Mouse (Mus musculus) heart, postnatal 36 days (tissue): ENCODE data around the gene Wfikkn1. TPM values are rescaled to one million over a fixed set of nuclear protein-coding genes. Genes with fewer than 3 reads are reported as not detected.

Experiments used
- DNase-seq, 2 experiments: peaks; one replicate each; pipeline ENCODE4 v3.0.0; 2021 to 2022
- intact Hi-C: fragments of 180-260 bp; cut with DNase I; formaldehyde crosslinking; loops from one replicate; pipeline ENCODE4 v1.15.1; 2025
- total RNA-seq, 2 experiments: library from RNA; stranded (reverse); gene quantifications; 2 replicates each; pipeline ENCODE4 v1.2.3; 2021

The Wfikkn1 gene
- total RNA-seq, 2 experiments from 2014 or later = 0.41 to 0.64 TPM

DNA sequence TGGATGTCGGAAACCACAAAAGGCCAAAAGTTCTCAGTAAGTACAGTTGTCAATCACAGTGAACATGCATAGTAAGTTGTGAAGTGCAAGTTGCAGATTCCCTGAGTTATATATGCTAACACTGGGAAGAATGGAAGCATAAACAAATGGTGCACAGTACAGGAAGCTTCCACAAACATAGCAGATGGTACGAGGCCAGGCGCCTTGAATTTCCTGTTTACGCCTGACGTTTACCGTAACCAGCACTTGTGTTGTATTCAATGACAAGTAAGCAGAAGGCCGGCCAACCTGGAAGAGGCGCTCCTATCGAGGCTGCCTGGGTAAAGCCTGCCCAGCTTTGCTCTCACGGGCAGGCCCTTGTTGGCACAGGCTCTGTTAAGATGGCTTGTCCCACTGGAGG, 6.8 kb upstream of the Wfikkn1 start:
- no peak for DNase-seq
- intact Hi-C loops = no loop called here

DNA sequence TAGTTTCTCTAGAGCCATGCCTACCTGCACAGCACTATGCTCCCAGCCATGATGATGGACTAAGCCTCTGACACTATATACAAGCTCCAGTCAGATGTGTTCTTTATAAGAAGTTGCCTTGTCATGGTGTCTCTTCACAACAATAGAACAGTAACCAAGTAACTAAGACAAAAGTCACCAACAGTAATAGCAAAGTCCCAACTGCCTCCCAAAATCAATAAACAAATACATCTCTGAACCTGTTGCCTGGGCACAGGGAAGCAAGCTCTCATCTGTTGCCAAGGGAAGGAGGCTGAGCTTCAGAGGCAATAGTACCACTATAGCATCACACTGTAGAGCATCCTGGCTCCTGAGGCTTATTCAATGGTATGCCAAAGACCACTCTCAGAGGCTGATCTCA, 6.1 kb upstream of the Wfikkn1 start:
- no peak for DNase-seq
- intact Hi-C loops = no loop called here

DNA sequence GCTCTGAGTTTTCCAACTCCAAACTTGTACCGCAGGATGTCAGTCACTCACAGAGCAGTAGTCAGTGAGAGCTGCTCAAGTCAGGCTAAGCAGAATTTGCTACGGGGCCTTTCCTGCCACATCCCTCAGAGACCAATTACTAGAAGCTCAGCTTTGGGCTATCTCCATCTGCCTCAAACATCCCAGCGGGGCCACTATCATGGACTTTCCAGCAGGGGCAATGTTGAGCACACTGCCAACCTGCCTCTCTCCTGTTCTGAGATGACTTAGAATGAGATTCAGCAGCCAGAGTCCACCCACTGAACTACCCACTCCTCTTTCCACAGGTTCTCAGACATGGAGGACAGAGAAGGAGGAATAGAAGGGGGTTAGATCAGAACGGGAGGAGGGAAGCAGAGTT, 5.0 kb upstream of the Wfikkn1 start:
- DNase-seq = no peak
- intact Hi-C loops = no loop called here

DNA sequence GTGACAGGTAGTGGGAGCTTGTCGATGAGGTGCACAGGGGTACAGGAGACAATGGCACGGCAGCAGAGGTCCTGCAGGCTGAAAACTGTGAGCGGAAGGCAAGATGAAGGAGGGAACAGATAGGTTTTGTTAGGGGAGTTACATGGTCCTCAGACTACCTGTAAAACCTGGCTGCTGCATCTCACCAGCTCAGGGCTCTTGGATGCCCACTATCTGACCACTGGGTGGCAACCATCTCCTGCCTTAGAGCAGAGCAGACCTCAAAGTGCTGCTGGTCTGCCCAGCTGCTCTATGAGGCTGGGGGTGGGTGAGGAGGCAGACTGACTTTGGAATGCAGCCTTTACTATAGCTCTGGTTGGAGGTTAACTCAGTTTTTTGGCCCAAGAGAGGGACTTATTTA, 3.2 kb upstream of the Wfikkn1 start:
- intact Hi-C loops = no loop called here
- DNase-seq = no peak

DNA sequence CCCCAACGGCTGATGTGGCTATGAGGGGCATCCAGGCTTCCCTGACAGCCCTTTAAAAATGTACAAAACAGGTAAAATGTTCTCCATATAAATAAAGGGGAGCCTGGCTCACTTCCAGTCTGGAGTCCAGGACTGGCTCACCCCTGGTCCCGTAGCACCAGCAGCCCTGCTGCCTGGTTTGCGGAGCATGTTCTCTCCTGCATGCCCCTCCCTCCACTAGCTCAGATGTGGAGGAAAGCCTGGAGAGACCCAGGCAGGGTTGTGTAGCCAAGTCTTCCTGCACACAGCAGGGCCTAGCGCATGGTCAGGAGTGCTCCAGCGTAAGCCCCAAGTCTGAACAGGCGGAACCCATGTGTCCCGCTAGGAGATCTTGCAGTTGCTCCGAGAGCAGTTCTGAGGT, 2.6 kb upstream of the Wfikkn1 start:
- intact Hi-C loops = no loop called here
- DNase-seq = no peak

DNA sequence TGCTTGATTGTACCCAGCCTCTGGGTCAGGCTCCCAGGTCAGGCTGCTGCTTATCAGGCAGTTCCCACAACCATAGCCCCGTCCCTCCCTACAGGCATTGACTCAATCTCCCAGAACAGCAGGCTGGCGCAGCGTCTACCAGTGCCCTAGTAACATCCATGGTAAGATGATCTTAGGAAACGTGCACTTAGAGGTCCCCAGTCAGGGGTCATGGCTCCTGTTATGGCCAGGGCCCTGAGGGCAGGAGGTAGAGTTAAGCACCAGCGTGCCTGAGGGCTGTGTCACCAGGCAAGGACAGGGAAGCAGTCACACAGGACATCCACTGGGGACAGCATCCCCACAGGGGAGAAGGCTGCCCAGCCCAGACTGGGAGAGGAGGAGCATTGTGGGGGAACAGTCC, 1.6 kb upstream of the Wfikkn1 start:
- intact Hi-C loops = no loop called here
- no peak for DNase-seq

DNA sequence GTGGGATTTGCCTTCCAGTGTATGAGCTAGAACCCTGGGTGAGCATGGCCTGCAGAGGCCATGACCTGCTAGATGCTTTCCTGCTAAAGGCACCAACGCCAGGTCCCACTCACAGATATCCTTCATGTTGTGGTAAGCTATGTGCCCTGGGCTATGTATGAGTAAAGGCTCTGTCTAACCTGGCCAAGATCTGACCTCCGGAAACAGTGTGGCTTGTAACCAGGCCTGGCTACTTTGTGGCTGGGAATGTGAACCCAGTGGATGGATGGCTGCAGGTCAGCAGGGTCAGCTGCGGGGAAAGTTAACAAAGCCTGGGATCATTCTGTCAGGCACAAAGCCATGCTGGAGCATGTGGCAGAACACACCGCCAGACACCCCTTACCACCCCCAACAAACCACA, 1.0 kb upstream of the Wfikkn1 start:
- intact Hi-C loops = no loop called here
- no peak for DNase-seq

DNA sequence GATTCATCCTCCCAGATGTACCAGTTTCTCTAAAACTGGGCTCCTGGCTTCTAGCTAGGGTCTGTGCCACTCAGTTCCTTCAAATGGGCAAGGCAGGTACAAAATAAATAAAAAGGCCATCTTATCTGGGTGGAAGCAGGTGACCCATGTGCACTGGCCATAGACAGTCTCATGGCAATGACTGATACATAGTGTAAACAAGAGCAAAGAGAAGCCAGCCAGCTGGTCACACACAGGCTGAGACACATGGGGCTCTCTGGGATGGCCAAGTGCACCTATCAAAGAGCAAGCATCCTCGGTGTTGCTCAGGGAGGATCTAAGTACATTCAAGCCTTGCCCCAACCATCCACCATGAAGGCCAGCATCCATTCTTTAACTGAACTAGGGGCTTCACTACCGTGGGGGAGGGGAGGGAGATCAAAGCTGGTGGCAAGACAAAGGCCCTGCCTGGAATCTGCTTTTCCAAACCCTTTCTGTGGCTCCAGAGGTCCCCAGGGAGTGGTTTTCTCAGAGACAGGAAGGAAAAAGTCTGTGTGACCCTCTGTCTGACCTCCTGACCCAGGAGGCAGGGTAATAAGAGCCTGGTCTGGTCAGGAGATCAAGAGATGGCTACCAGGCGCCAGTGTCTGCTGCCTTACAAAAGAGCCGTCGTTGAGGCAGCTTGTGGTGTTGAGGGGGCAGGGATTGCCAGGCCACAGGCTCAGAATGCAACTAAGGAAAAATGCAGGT, 419 bp upstream of the Wfikkn1 start:
- no peak for DNase-seq
- intact Hi-C loops = no loop called here

DNA sequence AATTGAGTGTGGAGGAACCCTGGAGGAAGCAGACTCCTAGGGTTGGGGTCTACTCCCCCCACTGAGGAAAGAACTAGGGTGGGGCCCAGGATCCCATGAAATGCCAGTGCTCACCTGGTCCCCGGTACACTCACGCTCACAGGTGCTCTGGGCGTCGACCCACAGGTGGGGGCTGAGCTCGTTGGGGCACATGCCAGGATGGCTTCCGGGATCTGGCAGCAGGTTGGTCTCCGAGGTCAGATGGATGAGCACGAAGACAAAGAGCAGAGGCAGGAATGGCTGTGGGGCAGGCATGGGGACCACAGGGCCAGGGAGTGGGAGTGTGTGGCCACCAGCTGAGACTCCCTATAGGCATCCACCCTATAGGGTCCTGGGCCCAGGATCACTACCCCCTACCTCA, 908 bp downstream of the Wfikkn1 start:
- DNase-seq = no peak
- intact Hi-C loops = no loop called here

DNA sequence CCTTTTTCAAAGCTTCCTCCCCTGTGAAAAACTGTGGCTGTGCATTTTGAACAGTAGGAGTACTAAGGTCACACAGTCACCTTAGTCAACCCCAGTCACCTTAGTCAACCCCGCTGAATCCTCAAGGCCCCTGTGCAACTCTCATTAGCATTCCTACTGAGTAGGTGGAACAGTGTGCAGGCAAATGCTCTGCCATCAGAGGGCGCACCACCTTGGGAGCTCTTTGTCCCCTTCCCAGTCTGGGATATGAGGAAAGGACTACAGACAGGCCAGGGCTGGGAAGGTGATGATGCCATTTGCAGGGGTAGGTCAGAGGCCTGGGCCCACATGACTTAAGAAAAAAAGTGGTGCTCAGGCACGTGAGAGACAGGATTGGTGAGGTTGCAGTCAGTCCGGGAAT, 1.4 kb downstream of the Wfikkn1 start:
- intact Hi-C loops = no loop called here
- DNase-seq = no peak

DNA sequence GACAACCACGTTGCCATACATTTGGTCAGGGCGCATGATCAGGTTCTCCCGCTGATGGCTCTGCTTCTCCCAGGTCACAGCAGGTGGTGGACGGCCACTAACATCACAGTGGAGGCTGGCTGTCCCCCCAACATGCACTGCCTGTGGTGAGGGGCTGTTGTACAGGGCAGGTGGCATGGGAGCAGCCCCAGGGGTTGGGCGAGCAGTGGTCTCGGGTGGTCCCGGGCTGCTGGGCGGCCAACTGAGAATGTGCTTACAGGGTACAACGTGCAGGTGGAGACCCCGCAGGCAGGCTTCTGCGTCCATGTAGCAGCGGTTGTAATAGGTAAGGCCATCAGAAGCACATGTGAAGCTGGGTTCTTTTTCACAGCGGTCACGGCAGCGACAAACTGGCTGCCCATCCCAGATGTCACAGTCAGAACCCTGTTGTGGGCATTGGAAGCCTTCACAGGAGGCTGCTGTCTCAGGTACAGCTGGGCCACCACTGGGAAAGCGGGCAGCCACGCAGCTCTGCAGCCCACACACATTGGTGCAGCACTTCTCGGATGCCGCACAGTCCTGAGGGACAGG, 2.0 kb downstream of the Wfikkn1 start:
- intact Hi-C loops = no loop called here
- DNase-seq = no peak

DNA sequence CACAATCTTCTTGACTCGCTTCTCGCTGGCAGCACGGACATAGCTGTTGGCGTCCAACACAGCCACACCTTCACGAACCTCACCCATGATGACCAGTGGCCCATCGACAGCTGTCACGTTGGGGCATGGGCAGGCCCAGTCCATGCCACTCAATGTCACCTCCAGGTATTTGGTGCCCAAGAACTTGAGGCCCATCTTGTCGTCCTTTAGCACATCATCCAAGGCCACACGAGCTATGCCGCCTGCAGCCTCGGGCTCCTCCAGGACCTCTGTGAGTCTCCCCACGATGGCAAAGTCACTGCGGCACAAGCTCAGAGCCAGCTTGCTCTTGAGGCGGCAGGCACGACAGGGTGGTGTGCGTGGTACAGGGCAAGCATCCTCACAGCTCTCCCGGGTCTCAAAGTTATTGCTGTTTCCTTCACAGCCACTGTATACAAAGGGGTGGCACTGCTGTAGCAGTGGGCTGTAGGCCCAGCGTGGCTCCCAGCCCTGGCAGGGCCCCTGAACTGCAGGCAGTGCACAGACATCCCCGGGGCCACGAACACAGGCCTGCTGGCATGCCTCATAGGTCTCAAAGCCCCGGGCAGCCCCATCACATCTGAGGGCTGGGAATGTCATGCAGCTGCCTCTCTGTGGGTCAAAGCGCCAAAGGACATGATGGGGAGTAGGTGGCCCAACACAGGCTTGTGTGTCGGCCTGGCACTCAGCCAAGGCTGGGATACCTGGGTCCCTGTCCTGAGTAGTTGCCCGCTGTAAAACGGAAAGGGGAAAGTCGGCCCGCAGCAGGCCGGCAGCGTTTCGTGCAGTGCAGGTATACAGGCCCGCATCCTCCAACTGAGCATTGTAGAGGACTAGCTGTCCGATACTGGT, 2.7 kb downstream of the Wfikkn1 start:
- intact Hi-C loops = no loop called here
- DNase-seq = no peak

DNA sequence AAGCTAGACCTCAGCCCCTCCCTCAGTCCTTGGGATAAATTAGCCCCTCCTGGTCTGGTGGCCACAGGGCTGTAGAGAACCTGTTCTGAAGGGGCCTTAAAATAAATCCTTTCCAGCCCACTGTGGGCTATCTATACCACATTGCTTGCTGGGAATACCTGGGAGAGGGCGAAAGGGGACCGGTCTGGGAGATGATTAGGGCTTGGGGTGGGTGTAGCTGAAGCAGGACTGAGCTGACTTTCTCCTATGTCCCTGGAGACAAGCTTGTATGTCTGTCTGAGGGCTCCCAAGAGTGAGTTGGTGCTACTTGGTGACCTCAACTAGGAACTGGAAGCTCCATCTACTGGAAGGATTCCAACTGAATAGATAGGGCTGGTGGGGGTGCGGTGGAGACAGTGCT, 3.6 kb downstream of the Wfikkn1 start:
- intact Hi-C loops = no loop called here
- no peak for DNase-seq

DNA sequence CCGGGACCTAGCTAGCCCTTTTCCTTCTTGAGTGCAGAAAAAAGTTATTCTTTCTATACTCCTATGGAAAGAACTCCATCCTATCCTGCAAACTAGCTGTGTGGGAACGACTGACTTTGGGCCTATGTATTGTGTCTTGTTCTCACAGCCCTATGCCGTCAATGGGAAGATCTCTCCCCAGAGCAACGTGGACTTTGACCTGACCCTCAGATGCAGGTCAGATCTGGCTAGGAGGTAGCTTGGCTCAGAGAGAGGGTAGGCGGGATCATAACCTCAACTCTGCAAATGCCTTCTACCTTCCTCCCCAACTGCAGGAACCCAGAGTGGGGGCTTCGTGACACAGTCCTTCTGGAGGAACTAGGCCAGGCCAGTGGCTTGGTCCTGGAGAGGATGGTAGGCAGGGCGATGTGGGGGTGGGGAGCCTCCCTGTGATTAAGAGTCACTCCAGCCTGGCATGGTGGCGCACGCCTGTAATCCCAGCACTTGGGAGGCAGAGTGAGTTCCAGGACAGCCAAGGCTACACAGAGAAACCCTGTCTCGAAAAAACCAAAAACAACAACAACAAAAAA, 4.2 kb downstream of the Wfikkn1 start:
- no peak for DNase-seq
- intact Hi-C loops = no loop called here

DNA sequence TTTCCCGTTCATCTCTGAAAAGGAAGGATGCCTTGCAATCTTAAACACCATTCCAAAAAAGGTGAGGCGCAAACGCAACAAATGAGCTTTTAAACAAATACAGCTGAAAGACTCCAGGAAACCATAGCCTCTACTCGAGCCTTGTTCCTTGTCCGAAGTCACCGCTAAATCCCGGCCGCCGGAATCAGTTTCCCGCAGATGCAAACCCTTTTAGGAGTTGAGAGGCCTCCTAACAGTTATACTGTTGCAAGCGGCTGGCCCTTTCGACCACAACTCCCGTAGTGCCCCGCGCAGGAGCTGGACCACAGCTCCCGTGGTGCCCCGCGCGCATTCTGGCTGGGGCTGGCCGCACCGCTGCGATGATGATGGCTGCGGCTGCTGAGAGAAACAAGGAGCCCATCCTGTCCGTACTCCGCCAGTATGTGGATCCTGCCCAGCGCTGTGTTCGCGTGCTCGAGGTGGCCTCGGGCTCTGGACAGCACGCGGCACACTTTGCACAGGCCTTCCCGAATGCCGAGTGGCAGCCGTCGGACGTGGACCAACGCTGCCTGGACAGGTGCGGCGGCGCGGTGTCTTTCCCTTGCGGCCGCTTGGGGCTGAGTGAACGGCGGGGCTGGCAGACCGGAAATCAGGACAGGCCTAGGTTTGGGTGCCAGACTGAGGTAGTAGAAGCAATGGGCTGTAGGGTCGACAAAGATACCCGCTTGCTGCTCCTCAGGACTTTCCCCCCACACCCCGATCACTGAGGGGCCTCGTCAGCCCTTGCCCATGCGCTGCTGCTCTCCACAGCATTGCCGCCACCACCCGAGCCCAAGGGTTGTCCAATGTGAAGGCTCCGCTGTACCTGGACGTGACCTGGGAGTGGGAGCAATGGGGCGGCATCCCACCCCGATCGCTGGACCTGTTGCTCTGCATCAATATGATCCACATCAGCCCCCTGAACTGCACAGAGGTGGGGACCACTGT, 5.2 kb downstream of the Wfikkn1 start:
- DNase-seq = peak; percentile 84 to 88
- intact Hi-C loops = no loop called here

DNA sequence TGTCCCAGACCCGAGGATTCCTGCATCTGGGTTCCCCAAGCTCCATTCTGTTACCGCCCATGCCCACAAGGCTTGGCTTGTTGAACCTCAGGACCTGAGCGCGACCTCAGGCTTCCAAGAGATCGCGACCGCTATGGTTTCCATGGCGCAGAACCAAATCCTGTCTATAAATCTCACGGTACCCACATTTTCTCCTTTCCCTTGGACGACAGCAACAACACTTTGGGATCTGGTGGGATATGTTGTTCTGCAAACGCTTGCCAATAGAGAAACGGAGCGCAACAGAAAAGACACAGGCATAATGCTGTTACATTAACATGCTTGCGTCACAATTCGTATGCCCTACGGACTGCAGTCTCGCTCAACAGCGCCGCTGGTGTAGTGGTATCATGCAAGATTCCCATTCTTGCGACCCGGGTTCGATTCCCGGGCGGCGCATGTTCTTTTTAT, 5.9 kb downstream of the Wfikkn1 start, which contains the start of gene Mettl26:
Gene Mettl26 (plus strand): TSS at position 354 of the 450 bp plus-strand sequence.
- intact Hi-C loops = no loop called here

DNA sequence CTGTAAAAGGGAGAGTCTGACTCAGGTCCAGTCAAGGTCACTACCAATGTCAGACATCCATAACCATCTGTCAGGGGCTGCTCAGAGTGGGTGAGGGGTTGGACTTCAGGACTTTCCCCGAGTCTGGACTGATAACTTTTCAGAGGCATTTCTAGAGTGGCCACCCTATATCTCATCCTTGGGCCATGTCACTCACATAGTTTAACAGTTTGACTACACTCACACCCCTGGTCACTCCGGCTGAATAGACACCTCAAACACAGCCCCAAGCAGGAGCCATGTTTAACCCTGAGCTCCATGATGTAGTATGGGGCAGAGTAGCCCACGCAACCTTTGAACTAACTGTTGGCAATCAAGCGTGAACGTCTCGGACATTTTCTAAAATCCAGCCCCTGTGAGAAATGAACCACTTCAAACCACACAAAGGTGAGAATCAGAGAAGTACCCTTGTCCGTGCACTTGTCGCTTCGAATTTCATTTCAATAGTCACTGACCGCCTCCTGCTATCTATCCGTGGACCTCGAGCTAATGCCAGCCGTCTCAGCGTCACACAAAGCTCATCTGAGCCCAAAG, 6.4 kb downstream of the Wfikkn1 start:
- intact Hi-C loops = no loop called here
- DNase-seq = no peak

More for the DNA sequence above, 5.9 kb downstream of the Wfikkn1 start, which contains the start of gene Mettl26:
- peak; percentile 97 to 99 for DNase-seq

DNA sequence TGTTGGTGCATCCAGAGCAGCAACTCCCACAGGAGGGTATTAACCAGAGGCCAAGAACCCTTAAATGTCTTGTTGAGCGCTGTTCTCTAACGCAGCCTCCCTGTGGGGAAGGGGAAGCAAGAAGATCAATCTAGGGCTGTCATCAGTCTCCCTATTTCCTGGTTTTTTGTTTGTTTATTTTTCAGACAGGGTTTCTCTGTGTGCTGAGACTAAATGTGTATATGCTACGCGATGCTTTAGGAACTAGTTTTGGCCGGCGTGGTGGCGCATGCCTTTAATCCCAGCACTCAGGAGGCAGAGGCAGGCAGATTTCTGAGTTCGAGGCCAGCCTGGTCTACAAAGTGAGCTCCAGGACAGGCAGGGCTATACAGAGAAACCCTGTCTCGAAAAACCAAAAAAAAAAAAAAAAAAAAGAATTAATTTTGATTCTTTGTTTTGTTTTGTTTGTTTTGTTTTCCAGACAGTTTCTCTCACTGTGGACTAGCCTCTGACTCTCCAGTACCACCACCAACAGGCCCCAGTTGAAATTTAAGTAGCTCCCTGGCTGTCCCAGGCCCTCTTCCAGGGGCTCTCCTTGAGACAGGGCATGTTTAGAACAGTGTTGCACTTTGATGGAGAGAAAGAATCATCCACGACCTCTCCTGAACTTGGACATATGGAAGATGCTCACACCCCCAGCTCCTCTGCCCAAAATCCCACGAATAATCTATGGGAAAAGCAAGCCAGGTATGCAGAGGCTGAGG, 7.1 kb downstream of the Wfikkn1 start:
- intact Hi-C loops = no loop called here

DNA sequence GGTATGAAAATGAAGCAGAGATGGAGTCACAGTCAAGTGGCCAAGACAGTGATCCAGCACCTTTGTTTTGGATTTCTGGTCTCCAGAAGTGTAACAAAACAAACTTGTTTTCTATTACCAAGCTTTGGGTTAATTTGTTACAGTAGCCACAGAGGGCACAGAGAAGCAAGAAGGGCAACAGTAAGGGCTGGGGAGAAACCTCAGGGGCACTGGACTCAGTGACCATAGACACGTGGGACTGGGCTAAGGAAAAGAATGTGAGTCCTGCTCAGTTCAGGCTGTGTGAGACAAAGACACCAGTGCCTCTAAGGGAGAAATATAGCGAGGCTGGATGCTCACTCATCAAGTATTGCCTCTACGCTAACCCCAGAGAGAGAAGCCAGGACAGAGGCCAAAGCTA, 8.0 kb downstream of the Wfikkn1 start:
- DNase-seq = no peak
- intact Hi-C loops = no loop called here

More for the DNA sequence above, 7.1 kb downstream of the Wfikkn1 start:
- no peak for DNase-seq
